Mouse (Mus musculus) forebrain, embryonic 11.5 days (tissue): ENCODE measurements at regions not wholly inside any gene's neighbourhood (a gene's known extent, or its start where the extent isn't known, plus 50 kb on each side); places are given as distances from the start of the nearest gene placed in this dataset.

Experiments
- ATAC-seq: fragments of 200-750 bp; cut with Nextera tagmentation; replicated peaks from 2 replicates; pipeline ENCODE4 v1.8.0; 2017; ENCODE audit warnings: moderate TSS enrichment; ENCODE audit not compliant: low FRiP score
- DNase-seq: peaks from one replicate; pipeline ENCODE4 v3.0.0-alpha.2; 2017; ENCODE audit warnings: low spot score
- H3K27ac ChIP-seq: fragments of 300-500 bp; sonication (generic); 2 replicates; pipeline ENCODE4 v1.5.1; 2014; ENCODE audit warnings: low read depth, low read length
- H3K27me3 ChIP-seq: fragments of 300-500 bp; sonication (generic); 2 replicates; pipeline ENCODE4 v1.6.1; 2014; ENCODE audit warnings: mild to moderate bottlenecking, low read length, mixed read lengths; ENCODE audit not compliant: control insufficient read depth, insufficient read depth
- H3K36me3 ChIP-seq: fragments of 300-500 bp; sonication (generic); 2 replicates; pipeline ENCODE4 v1.6.1; 2014; ENCODE audit warnings: mild to moderate bottlenecking, low read length, moderate library complexity, mixed read lengths; ENCODE audit not compliant: control insufficient read depth, insufficient read depth
- H3K4me1 ChIP-seq: fragments of 300-500 bp; sonication (generic); replicated peaks from 2 replicates; pipeline ENCODE4 v1.6.1; 2014; ENCODE audit warnings: low read length, mixed read lengths; ENCODE audit not compliant: control insufficient read depth, insufficient read depth
- H3K4me2 ChIP-seq: fragments of 300-500 bp; sonication (generic); 2 replicates; pipeline ENCODE4 v1.6.1; 2014; ENCODE audit warnings: low read depth, mild to moderate bottlenecking, low read length, moderate library complexity, mixed read lengths; ENCODE audit not compliant: severe bottlenecking
- H3K4me3 ChIP-seq: fragments of 300-500 bp; sonication (generic); 2 replicates; pipeline ENCODE4 v1.5.1; 2014; ENCODE audit warnings: low read depth, low read length
- H3K9ac ChIP-seq: fragments of 300-500 bp; sonication (generic); 2 replicates; pipeline ENCODE4 v1.6.1; 2014; ENCODE audit warnings: low read length
- H3K9me3 ChIP-seq: fragments of 300-500 bp; sonication (generic); 2 replicates; pipeline ENCODE4 v1.6.1; 2016; ENCODE audit warnings: low read length, mixed read lengths; ENCODE audit not compliant: control insufficient read depth
- WGBS: fragments of 180-500 bp; shearing (Covaris S2); extraction: QIAGEN DNeasy Blood & Tissue Kit; methylation state at CpG from one replicate; pipeline ENCODE4 v1.1.7; 2014; 5-methylcytosine and 5-hydroxymethylcytosine counted together

DNA sequence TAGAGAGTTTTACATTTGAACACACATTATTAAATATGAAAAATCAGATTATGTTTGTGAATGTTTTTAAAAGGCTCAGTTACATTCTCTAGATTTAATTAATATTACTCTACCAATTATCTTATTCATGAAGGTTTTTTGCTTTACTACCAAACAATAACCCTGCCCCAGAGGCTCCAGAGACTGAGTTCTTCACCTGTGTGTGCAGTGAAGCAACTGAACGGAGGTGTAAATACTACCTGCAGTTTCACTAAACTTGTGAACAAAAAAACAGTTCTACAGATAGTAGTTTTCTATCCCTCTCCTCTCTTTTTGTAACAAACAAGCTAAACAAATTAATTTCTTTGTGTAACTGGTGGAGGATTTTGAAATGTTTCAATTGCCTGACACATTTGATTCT, 231.1 kb upstream of the Plscr5 start:
- ATAC-seq, result no peak
- 78% methylated on average over 1 of the region's 1 CpGs for WGBS

DNA sequence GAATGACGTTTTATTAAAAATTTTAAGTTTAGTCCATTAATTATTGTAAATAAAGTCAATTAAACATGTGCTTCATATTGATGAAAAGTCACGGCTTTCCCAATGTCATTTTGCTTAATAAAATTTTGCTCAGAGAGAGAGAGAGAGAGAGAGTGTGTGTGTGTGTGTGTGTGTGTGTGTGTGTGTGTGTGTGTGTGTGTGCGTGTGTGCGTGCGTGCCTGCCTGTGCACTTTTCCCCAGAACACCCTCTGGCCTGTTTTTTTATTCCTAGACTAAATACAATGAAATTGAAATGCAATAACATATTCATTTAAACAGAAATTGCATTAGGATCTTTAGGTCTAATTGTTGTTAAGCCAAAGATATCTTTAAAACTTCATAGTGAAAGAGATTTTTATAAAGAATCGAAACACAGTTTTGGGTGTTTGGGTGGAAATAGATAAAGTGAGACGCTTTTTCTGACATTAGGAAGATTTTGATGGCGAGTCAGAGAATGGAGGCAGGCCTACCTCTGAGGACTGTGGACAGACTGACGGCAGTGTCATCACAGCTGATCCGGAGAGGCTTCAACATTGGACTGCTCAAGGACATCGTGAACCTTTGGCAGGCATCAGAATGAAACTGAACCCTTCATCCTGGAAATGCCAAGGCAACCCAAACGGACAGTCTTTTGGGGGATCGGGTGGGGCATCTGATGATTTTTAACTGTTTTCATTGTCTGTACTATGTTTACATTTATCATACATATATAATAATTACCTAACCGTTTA, 232.0 kb upstream of the Plscr5 start:
- H3K4me2 ChIP-seq, result no peak overlapping the region
- no peak overlapping the region for H3K9ac ChIP-seq
- H3K27ac ChIP-seq, result no peak overlapping the region
- no peak overlapping the region for H3K4me3 ChIP-seq
- H3K4me1 ChIP-seq, result no peaks in the 10 kb centered on the region
- no peaks in the 10 kb centered on the region for H3K36me3 ChIP-seq
- 85% methylated on average over 14 of the region's 14 CpGs for WGBS
- H3K9me3 ChIP-seq, result no peaks in the 10 kb centered on the region
- no peak for ATAC-seq
- no peaks in the 10 kb centered on the region for H3K27me3 ChIP-seq
- DNase-seq, result no peak

More for the DNA sequence above, 231.1 kb upstream of the Plscr5 start:
- Histone ChIP-seq H3K9me3 (no peaks in the 10 kb centered on the region), H3K27ac (no peak overlapping the region), H3K36me3 (no peaks in the 10 kb centered on the region), H3K4me3 (no peak overlapping the region), H3K9ac (no peak overlapping the region), H3K4me1 (no peaks in the 10 kb centered on the region), H3K27me3 (no peaks in the 10 kb centered on the region), H3K4me2 (no peak overlapping the region)
- DNase-seq, result no peak

DNA sequence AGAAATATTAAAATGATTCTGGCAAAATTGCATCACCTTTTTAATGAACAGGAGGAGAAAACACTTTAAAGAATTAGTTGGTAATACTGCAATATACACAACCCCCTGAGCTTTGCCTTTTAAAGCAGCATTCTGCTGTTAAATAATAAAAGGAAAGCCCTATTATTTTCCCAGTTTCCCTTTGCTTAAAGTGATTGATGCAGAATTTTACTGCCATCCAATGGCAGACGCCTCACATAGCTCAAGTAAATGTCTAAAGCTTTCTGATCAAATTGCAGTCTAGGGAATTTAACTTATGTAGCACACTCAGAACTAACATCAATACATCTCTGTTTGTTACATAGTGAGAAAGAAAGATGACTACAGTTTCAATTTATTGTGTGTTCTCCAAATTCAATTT, 233.1 kb upstream of the Plscr5 start:
- Histone ChIP-seq H3K27ac (no peak overlapping the region), H3K36me3 (no peaks in the 10 kb centered on the region), H3K9ac (no peak overlapping the region), H3K27me3 (no peaks in the 10 kb centered on the region), H3K4me2 (no peak overlapping the region), H3K4me1 (no peaks in the 10 kb centered on the region), H3K9me3 (no peaks in the 10 kb centered on the region), H3K4me3 (no peak overlapping the region)
- ATAC-seq, result no peak
- no peak for DNase-seq
- WGBS, result 28% methylated on average over 1 of the region's 1 CpGs

DNA sequence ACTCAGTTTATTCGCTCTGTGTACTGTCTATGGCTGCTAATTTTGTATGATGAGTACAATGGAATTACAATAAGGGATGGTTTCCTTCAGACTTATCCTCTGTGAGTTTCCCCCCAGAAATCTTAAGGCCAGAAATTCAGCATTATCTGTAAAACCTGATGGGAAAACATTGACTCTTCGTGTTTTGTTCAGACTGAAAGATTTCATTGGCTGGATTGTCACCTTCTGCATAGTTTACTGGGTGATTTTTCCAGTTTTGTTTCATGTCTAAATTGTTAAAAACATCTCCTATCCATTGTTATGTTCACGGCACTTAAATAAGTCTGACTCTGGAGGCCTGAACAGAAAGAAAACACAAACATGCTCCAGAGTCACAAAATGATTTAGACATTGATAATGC, 233.7 kb upstream of the Plscr5 start:
- DNase-seq (no peak), ATAC-seq (no peak)
- Histone ChIP-seq H3K9me3 (no peaks in the 10 kb centered on the region), H3K4me3 (no peak overlapping the region), H3K27me3 (no peaks in the 10 kb centered on the region), H3K36me3 (no peaks in the 10 kb centered on the region), H3K9ac (no peak overlapping the region), H3K4me1 (no peaks in the 10 kb centered on the region), H3K27ac (no peak overlapping the region), H3K4me2 (no peak overlapping the region)
- 72% methylated on average over 3 of the region's 3 CpGs for WGBS

DNA sequence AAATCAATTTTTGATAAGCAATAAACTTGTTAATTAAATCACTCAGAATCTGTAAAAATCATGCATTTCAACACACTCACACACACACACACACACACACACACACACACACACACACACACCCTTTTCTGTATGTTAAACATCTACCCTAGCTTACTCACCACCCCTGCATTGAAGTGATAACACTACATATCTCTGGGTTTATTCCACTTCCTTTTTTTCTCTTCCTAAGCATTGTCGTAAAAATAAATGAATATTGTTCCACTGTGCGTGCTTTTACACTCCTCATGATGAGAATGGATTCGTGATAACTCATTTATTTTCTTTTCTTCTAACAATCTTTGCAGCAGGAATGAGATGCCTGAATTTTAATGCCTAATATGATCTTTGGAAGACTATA, 234.3 kb upstream of the Plscr5 start:
- Histone ChIP-seq H3K4me2 (no peak overlapping the region), H3K27ac (no peak overlapping the region), H3K4me1 (no peaks in the 10 kb centered on the region), H3K9ac (no peak overlapping the region), H3K36me3 (no peaks in the 10 kb centered on the region), H3K9me3 (no peaks in the 10 kb centered on the region), H3K4me3 (no peak overlapping the region), H3K27me3 (no peaks in the 10 kb centered on the region)
- no peak for DNase-seq
- 88% methylated on average over 3 of the region's 3 CpGs for WGBS
- no peak for ATAC-seq

DNA sequence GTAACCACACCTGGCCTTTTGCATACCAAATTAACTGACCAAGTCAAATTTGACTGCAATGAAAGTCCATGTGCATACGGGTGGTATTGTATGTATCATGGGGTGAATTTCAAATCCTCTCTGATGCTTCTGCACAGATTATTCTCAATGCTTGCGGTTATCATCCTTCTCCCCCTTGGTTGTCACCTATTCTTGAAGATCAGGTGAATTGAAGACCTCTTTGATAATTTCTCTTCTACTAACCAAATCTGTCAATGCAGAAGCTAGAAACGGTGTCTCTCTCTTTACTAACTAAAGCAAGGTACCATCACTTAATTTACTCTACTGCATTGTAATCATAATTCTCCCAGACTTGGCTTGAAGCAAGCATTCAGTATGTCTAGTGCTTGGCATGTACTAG, 235.7 kb upstream of the Plscr5 start:
- H3K9ac ChIP-seq, result no peak overlapping the region
- no peak overlapping the region for H3K4me2 ChIP-seq
- no peak overlapping the region for H3K4me3 ChIP-seq
- no peaks in the 10 kb centered on the region for H3K27me3 ChIP-seq
- H3K9me3 ChIP-seq, result no peaks in the 10 kb centered on the region
- ATAC-seq (no peak), DNase-seq (no peak)
- no peaks in the 10 kb centered on the region for H3K4me1 ChIP-seq
- WGBS, result 96% methylated on average over 3 of the region's 3 CpGs
- H3K27ac ChIP-seq, result no peak overlapping the region
- no peaks in the 10 kb centered on the region for H3K36me3 ChIP-seq

DNA sequence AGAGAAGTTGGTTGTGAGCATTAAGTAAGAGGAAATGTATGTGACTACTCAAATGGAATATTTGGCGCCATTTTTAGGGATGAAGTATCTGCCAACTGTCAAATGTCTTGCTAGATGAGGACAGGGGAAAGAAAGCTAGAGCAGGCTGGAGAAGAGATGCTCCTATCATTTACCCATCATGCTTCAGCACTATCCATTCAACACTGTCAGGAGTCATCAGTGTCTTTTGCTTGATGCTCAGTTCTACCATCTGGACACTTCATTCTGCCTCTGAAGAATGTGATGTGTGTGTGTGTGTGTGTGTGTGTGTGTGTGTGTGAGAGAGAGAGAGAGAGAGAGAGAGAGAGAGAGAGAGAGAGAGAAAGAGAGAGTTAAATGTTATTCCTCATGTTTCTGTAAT, 244.0 kb upstream of the Plscr5 start:
- DNase-seq (no peak), ATAC-seq (no peak)
- no peak overlapping the region for H3K4me2 ChIP-seq
- H3K4me1 ChIP-seq, result no peaks in the 10 kb centered on the region
- no peak overlapping the region for H3K9ac ChIP-seq
- no peaks in the 10 kb centered on the region for H3K36me3 ChIP-seq
- no peak overlapping the region for H3K27ac ChIP-seq
- no peaks in the 10 kb centered on the region for H3K27me3 ChIP-seq
- 84% methylated on average over 1 of the region's 1 CpGs for WGBS
- no peak overlapping the region for H3K4me3 ChIP-seq
- no peaks in the 10 kb centered on the region for H3K9me3 ChIP-seq

DNA sequence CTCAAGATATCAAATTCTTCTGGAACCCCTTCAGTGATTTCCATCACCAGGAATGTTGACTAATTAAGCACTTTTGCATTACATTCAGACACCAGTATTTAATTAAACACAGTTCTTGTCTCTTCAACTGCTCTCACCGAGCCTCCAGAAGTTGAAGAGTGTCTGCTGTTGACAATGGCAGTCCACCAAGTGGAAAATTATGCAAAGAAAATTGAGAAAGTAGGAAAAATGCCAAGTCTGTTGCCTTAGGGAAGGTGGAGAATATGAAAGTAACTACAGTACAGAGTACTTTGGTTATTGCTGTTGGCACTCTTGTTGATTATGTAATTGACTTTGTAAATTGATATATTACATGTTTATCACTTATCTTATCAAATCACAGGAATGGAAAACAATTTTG, 250.7 kb upstream of the Plscr5 start:
- Histone ChIP-seq H3K27ac (no peak overlapping the region), H3K9me3 (no peaks in the 10 kb centered on the region), H3K36me3 (no peaks in the 10 kb centered on the region), H3K4me1 (no peaks in the 10 kb centered on the region), H3K4me2 (no peak overlapping the region), H3K27me3 (no peaks in the 10 kb centered on the region), H3K9ac (no peak overlapping the region), H3K4me3 (no peak overlapping the region)
- WGBS, result 47% methylated on average over 1 of the region's 1 CpGs
- ATAC-seq (no peak), DNase-seq (no peak)

DNA sequence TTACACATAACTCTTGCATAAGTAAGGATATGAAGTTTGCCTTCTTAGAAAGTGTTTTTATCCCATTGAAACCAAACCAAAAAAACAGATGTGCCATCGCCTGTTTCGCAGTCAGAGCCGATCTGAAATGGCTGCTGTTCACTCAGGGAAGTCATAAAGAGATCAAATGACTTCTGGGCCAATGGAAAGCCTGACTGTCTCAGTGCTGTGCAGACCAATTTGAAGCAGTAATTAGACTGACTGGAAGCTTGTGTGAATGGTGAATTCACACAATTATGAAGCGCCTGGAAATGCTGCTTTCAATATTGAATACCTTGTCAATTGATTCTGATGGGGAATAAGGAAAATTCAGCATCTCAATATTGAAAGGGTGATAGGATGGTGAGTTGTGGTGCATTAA, 254.0 kb upstream of the Plscr5 start:
- Histone ChIP-seq H3K27me3 (no peaks in the 10 kb centered on the region), H3K36me3 (no peaks in the 10 kb centered on the region), H3K27ac (no peak overlapping the region), H3K4me1 (no peaks in the 10 kb centered on the region), H3K4me3 (no peak overlapping the region), H3K4me2 (no peak overlapping the region), H3K9me3 (no peaks in the 10 kb centered on the region), H3K9ac (no peak overlapping the region)
- DNase-seq (no peak), ATAC-seq (no peak)
- 69% methylated on average over 4 of the region's 4 CpGs for WGBS
